ENCODE assay signal across 14 mouse cellular contexts in the genomic region with DNA sequence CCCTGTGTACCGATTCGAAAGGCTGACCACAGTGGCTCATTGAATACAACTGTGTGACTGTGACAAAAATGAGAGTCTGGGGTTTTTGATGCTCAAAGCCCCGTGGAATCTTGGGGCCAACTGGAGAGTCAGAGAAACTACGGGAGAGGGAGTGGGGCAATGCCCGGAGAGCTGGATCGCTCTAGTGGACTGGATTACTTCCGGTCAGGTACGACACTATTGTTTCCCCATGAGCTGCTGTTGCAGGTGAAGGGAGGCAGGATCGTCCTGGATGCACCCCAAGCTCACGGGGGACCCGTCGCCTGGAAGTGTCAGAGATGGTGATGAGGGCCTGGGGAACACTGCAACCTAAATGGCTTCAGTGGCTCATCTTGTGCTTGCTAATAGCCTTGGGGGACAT. TPM values are rescaled to one million over a fixed set of nuclear protein-coding genes. Genes with fewer than 3 reads are reported as not detected.
DNase-seq lines count a peak whose midpoint lies in the region; ATAC-seq and TF ChIP-seq lines count a peak whose summit lies in the region.
"Had no signal": no experiment of that assay in that cellular context is flagged by ENCODE, and none has a peak within 500 bp of the region (broad histone marks: within the 10 kb centered on the region; RNA-seq: fewer than 3 reads in every experiment).

No protein-coding gene starts in this region.

- H3K4me3 ChIP-seq in gastrocnemius, adult 2 months: peak overlapping the region; percentile 62
- peak overlapping the region; percentile 24 for H3K4me3 ChIP-seq in cortical plate, adult 2 months (ENCODE audit: insufficient read depth, low read length)
- H3K4me3 ChIP-seq in hindbrain, embryonic 12.5 days: peak overlapping the region; percentile 62
- peak overlapping the region; percentile 41 for H3K4me3 ChIP-seq in midbrain, embryonic 16.5 days (ENCODE audit: low read depth, low read length)
- H3K4me3 ChIP-seq: myocyte had no signal

- H3K4me2 ChIP-seq in hindbrain, embryonic 12.5 days (replicated peaks): peak overlapping the region; percentile 77
- peak overlapping the region; percentile 73 for H3K4me2 ChIP-seq in midbrain, embryonic 16.5 days (ENCODE audit: low read length)

- peak overlapping the region; percentile 92 for H3K27ac ChIP-seq in gastrocnemius, adult 2 months
- H3K27ac ChIP-seq in cortical plate, adult 2 months (ENCODE audit: insufficient read depth, low read length): peak overlapping the region; percentile 84
- H3K27ac ChIP-seq in hindbrain, embryonic 12.5 days: peak overlapping the region; percentile 96
- peak overlapping the region; percentile 95 for H3K27ac ChIP-seq in midbrain, embryonic 16.5 days (ENCODE audit: low read length)
- H3K27ac ChIP-seq: stomach, postnatal 0 days had no signal

- no peak for TF ChIP-seq POLR2A in cortical plate, adult 2 months (IDR thresholded peaks at IDR 0.05; ENCODE audit: extremely low read depth, insufficient read depth, low read length)

- H3K9ac ChIP-seq in hindbrain, embryonic 12.5 days: peak overlapping the region; percentile 93
- H3K9ac ChIP-seq in midbrain, embryonic 16.5 days (ENCODE audit: low read depth, low read length): peak overlapping the region; percentile 83

- no peaks in the 10 kb centered on the region for H3K27me3 ChIP-seq in hindbrain, embryonic 12.5 days
- no peaks in the 10 kb centered on the region for H3K27me3 ChIP-seq in midbrain, embryonic 16.5 days (ENCODE audit: control insufficient read depth, insufficient read depth, low read depth, low read length)

- 38% methylated on average over 12 of the region's 12 CpGs for WGBS in hindbrain, embryonic 12.5 days
- 12% methylated on average over 12 of the region's 12 CpGs for WGBS in midbrain, embryonic 16.5 days

- TF ChIP-seq CTCF in gastrocnemius, adult 2 months (IDR thresholded peaks at IDR 0.05): no peak
- no peak for TF ChIP-seq CTCF in cortical plate, adult 2 months (IDR thresholded peaks at IDR 0.05; ENCODE audit: extremely low read depth, insufficient read depth, low read length)

- no peak for DNase-seq in gastrocnemius, adult 2 months
- DNase-seq in gastrocnemius, postnatal 25 days: no peak
- DNase-seq in cerebellum, adult 11 months: no peak
- DNase-seq in kidney, postnatal 14 days: no peak
- DNase-seq: heart, postnatal 36 days; kidney, postnatal 10 days; right cerebral cortex, postnatal 25 days had no signal

- peaks cover 5% of the 10 kb centered on the region; the same call in 1 of the 2 replicates for H3K4me1 ChIP-seq in cortical plate, adult 2 months (ENCODE audit: control insufficient read depth, insufficient read depth, low read length)
- H3K4me1 ChIP-seq in hindbrain, embryonic 12.5 days: peaks cover 76% of the 10 kb centered on the region
- peaks cover 68% of the 10 kb centered on the region for H3K4me1 ChIP-seq in midbrain, embryonic 16.5 days (ENCODE audit: control insufficient read depth, insufficient read depth, low read length)

- ATAC-seq in hindbrain, embryonic 12.5 days (ENCODE audit: low FRiP score): no peak
- no peak for ATAC-seq in midbrain, embryonic 16.5 days
- ATAC-seq in megakaryocyte progenitor cell, adult 5-6 weeks (replicated peaks; ENCODE audit: poor library complexity): no peak

- H3K36me3 ChIP-seq in hindbrain, embryonic 12.5 days: no peaks in the 10 kb centered on the region
- no peaks in the 10 kb centered on the region for H3K36me3 ChIP-seq in midbrain, embryonic 16.5 days (ENCODE audit: control insufficient read depth, insufficient read depth, low read length)

- intact Hi-C loops in gastrocnemius, adult 2 months (cut with DNase I): no loop called here

- no peaks in the 10 kb centered on the region for H3K9me3 ChIP-seq in hindbrain, embryonic 12.5 days (replicated peaks)
- H3K9me3 ChIP-seq in midbrain, embryonic 16.5 days (replicated peaks; ENCODE audit: control insufficient read depth, low read length, poor library complexity, severe bottlenecking): no peaks in the 10 kb centered on the region

RNA-seq across cellular contexts. Expression of gene Adgrg3, which starts 21.5 kb away (rescaled TPM):
- total RNA-seq in gastrocnemius, adult 2 months (2021): under 1 TPM; 0.28 to 0.43 TPM
- total RNA-seq in gastrocnemius, postnatal 25 days (2021): under 1 TPM; 0.41 to 0.86 TPM
- polyA plus RNA-seq in cortical plate, adult 2 months (2012; rRNA removed): 0.30 and 0.40 TPM in 2 replicates
- polyA plus RNA-seq in hindbrain, embryonic 12.5 days (2016; fragmentation: Nextera tagmentation; extraction: Ambion mirVana): 1.9 TPM in 2 replicates
- polyA plus RNA-seq in midbrain, embryonic 16.5 days (2015; fragmentation: Nextera tagmentation; extraction: Ambion mirVana): 0.56 and 0.64 TPM in 2 replicates
- 106 and 111 TPM in 2 replicates for total RNA-seq in megakaryocyte progenitor cell, adult 5-6 weeks (2015)
- total RNA-seq in megakaryocyte progenitor cell, adult 5-6 weeks (2017): 178 and 215 TPM in 2 replicates

RNA-seq across cellular contexts. Expression of gene Adgrg1, which starts 21.5 kb away (rescaled TPM):
- total RNA-seq in gastrocnemius, adult 2 months (2021): 10 to 100 TPM; 20.7 to 27.4 TPM
- 10 to 100 TPM; 16.7 to 22.6 TPM for total RNA-seq in gastrocnemius, postnatal 25 days (2021)
- 63.4 and 63.8 TPM in 2 replicates for polyA plus RNA-seq in cortical plate, adult 2 months (2012; rRNA removed)
- polyA plus RNA-seq in hindbrain, embryonic 12.5 days (2016; fragmentation: Nextera tagmentation; extraction: Ambion mirVana): 187 and 194 TPM in 2 replicates
- 147 and 153 TPM in 2 replicates for polyA plus RNA-seq in midbrain, embryonic 16.5 days (2015; fragmentation: Nextera tagmentation; extraction: Ambion mirVana)
- 88.4 and 140 TPM in 2 replicates for total RNA-seq in megakaryocyte progenitor cell, adult 5-6 weeks (2015)
- 48.8 and 85.6 TPM in 2 replicates for total RNA-seq in megakaryocyte progenitor cell, adult 5-6 weeks (2017)

RNA-seq across cellular contexts. Expression of gene Drc7, which starts 58.9 kb away (rescaled TPM):
- total RNA-seq in gastrocnemius, adult 2 months (2021): not detected
- total RNA-seq in gastrocnemius, postnatal 25 days (2021): not detected
- 0.93 and 2.2 TPM in 2 replicates for polyA plus RNA-seq in cortical plate, adult 2 months (2012; rRNA removed)
- polyA plus RNA-seq in hindbrain, embryonic 12.5 days (2016; fragmentation: Nextera tagmentation; extraction: Ambion mirVana): 1.3 and 2.3 TPM in 2 replicates
- 2.4 and 2.5 TPM in 2 replicates for polyA plus RNA-seq in midbrain, embryonic 16.5 days (2015; fragmentation: Nextera tagmentation; extraction: Ambion mirVana)
- total RNA-seq in megakaryocyte progenitor cell, adult 5-6 weeks (2015): 1.2 and 1.8 TPM in 2 replicates
- total RNA-seq in megakaryocyte progenitor cell, adult 5-6 weeks (2017): 3.8 and 7.1 TPM in 2 replicates
- total RNA-seq: gastrocnemius, postnatal 4 days; heart, postnatal 36 days had no signal

Comparison
In these comparisons a context has a peak if more than half of its experiments do, and no peak if none do; other contexts are left out.
1. RNA of gene Adgrg3, which starts 21.5 kb away (total RNA-seq): 106 to 215 TPM in megakaryocyte progenitor cell, adult 5-6 weeks; 0.41 to 0.86 TPM in gastrocnemius, postnatal 25 days and 0.28 to 0.43 TPM in gastrocnemius, adult 2 months; every median in the first group is over 10 times any median in the second.
2. Peak in every context shown above with its lines, with median percentiles within 50 percentile points of each other: H3K27ac ChIP-seq and H3K4me3 ChIP-seq.